Mouse (Mus musculus) neural tube, embryonic 15.5 days (tissue): ENCODE results near the gene 4930539E08Rik. TPM values are rescaled to one million over a fixed set of nuclear protein-coding genes. Genes with fewer than 3 reads are reported as not detected.

Source experiments
- ATAC-seq: fragments of 200-750 bp; cut with Nextera tagmentation; 2 replicates; pipeline ENCODE4 v1.8.0; 2017; ENCODE audit warnings: mild to moderate bottlenecking, moderate TSS enrichment, moderate library complexity; ENCODE audit not compliant: low FRiP score
- H3K27ac ChIP-seq: fragments of 300-500 bp; sonication (generic); replicated peaks from 2 replicates; pipeline ENCODE4 v1.5.1; 2015; ENCODE audit warnings: mild to moderate bottlenecking, inconsistent platforms
- H3K27me3 ChIP-seq: fragments of 300-500 bp; sonication (generic); replicated peaks from 2 replicates; pipeline ENCODE4 v1.6.1; 2015; ENCODE audit warnings: inconsistent platforms
- H3K36me3 ChIP-seq: fragments of 300-500 bp; sonication (generic); 2 replicates; pipeline ENCODE4 v1.6.1; 2015; ENCODE audit warnings: inconsistent platforms
- H3K4me1 ChIP-seq: fragments of 300-500 bp; sonication (generic); 2 replicates; pipeline ENCODE4 v1.6.1; 2015; ENCODE audit warnings: inconsistent platforms
- H3K4me2 ChIP-seq: fragments of 300-500 bp; sonication (generic); 2 replicates; pipeline ENCODE4 v1.6.1; 2015; ENCODE audit warnings: inconsistent platforms, mild to moderate bottlenecking, moderate library complexity
- H3K4me3 ChIP-seq: fragments of 300-500 bp; sonication (generic); replicated peaks from 2 replicates; pipeline ENCODE4 v1.5.1; 2015; ENCODE audit warnings: mild to moderate bottlenecking, inconsistent platforms
- H3K9ac ChIP-seq: fragments of 300-500 bp; sonication (generic); replicated peaks from 2 replicates; pipeline ENCODE4 v1.6.1; 2015; ENCODE audit warnings: mild to moderate bottlenecking, inconsistent platforms
- H3K9me3 ChIP-seq: fragments of 300-500 bp; sonication (generic); replicated peaks from 2 replicates; pipeline ENCODE4 v1.6.1; 2016; ENCODE audit warnings: inconsistent platforms
- WGBS: fragments of 180-500 bp; shearing (Covaris S2); methylation state at CpG from one replicate; pipeline ENCODE4 v1.1.7; 2015; ENCODE audit warnings: mixed read lengths; 5-methylcytosine and 5-hydroxymethylcytosine counted together
- polyA plus RNA-seq: library from polyadenylated mRNA; unstranded; fragments of >200 nt; fragmentation: Nextera tagmentation; extraction: Ambion mirVana; gene quantifications from 2 replicates; pipeline ENCODE4 v1.2.1, GENCODE M21; 2015

Gene 4930539E08Rik
- polyA plus RNA-seq = 1.1 and 1.6 TPM in 2 replicates

DNA sequence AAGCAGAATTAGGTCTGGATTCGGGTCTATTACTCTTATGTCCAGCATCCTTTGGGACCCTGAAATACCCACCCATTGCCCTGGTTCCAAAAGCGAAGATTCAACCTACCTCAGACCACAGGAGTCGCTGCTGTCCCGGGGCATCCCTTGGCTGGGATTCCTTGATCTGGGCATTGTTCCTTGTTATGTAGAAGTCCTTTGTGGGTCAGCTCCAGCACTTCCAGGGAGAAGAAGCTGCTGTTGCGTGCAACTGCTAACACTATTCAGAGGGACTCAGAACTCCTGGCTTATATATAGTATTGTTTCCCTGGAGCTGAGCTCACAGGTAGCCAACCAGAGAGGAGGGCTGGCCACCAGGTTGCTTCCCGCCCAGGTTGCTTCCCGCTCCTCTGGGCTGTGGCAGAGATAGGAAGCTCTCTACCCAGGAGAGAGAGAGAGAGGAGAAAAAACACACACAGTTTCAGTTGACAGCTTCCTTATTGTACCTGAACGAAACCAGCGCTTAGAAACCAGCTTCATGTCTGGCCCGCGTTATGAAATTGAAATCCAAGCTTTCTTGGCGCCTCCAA, at the start of gene 4930539E08Rik:
Gene 4930539E08Rik (minus strand): TSS at position 265 of the 569 bp plus-strand sequence.
- no peak for ATAC-seq
- Histone ChIP-seq H3K36me3 (no peaks in the 10 kb centered on the region), H3K9me3 (no peaks in the 10 kb centered on the region), H3K4me1 (no peaks in the 10 kb centered on the region), H3K4me3 (no peak within 1 kb of the TSS), H3K27me3 (0 out of 2 replicates have a peak, but pooled peaks cover 4% of the 10 kb centered on the region), H3K27ac (no peak within 1 kb of the TSS), H3K4me2 (no peak within 1 kb of the TSS), H3K9ac (no peak within 1 kb of the TSS)
- 72% methylated on average over 12 of the region's 12 CpGs for WGBS

DNA sequence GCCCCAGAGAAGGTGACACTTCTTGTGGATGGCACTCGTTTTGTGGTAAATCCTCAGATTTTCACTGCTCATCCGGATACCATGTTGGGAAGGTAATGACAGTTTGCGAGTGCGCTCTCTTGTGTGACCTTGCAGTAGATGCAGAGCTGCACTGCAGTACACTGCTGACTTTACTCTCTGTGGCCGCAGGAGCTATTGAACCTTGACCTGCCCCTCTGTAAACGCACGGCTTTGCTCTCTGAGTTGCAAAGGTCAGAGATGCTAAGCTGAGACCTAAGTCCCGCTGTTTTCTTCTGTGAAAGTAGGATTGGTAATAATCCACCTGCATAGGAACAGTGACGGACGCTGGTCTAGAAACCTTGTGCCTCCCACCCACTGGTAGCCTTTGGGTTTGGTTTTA, 46.5 kb upstream of the 4930539E08Rik start:
- Histone ChIP-seq H3K9ac (no peak overlapping the region), H3K27ac (no peak overlapping the region), H3K4me1 (no peaks in the 10 kb centered on the region; the same call in 1 of the 2 replicates), H3K27me3 (no peaks in the 10 kb centered on the region), H3K4me3 (no peak overlapping the region), H3K36me3 (peaks cover 57% of the 10 kb centered on the region), H3K4me2 (no peak overlapping the region), H3K9me3 (no peaks in the 10 kb centered on the region)
- 89% methylated on average over 10 of the region's 10 CpGs for WGBS
- ATAC-seq = no peak

DNA sequence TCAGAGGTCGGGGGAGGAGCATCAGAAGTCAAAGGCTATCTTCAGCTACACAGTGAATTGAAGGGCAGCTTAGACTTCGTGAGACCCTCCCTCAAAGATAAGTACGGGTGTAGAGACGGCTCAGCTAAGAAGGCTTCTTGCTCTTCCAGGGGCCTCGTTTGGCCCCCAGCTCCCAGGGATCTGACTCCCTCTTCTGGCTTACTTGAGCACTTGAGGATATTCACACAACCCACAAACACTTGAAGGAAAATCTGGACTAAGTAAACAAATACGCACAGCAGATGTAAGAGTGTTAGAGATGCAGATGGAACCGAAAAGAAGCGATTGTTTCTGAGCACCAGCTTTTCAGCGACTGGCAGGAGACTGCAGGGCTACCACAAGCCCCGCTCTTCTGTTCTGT, 45.5 kb upstream of the 4930539E08Rik start:
- Histone ChIP-seq H3K27me3 (no peaks in the 10 kb centered on the region), H3K4me2 (no peak overlapping the region), H3K27ac (no peak overlapping the region), H3K9ac (no peak overlapping the region), H3K36me3 (peaks cover 47% of the 10 kb centered on the region), H3K9me3 (no peaks in the 10 kb centered on the region), H3K4me3 (no peak overlapping the region), H3K4me1 (peaks cover 3% of the 10 kb centered on the region; the same call in 1 of the 2 replicates)
- WGBS = 85% methylated on average over 10 of the region's 10 CpGs
- no peak for ATAC-seq

DNA sequence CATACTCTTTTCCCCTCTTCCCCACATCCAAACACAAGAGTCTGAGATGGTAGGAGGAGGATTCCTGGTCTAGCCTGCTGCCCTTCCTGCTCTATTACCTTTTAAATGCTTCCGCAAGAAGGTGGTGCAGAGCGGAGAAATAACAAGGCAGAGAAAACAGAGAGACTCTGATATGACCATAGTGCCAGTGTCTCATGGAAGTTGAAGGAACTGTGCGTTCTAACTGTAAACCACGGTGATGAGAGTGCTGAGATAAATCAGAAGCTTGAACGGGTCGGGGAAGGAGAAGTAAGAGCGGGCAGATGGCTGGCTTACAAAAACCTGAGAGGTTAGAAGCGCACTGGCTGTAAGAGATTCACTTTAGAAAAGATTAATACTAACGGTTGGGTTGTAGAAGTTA, 39.3 kb upstream of the 4930539E08Rik start:
- H3K4me1 ChIP-seq = peaks cover 31% of the 10 kb centered on the region
- H3K36me3 ChIP-seq = peaks cover 9% of the 10 kb centered on the region; the same call in 1 of the 2 replicates
- no peaks in the 10 kb centered on the region for H3K9me3 ChIP-seq
- H3K27ac ChIP-seq = no peak overlapping the region
- H3K4me2 ChIP-seq = peak overlapping the region; percentile 67
- peak overlapping the region; percentile 84; the same call in 1 of the 2 replicates for H3K9ac ChIP-seq
- 98% methylated on average over 9 of the region's 9 CpGs for WGBS
- no peaks in the 10 kb centered on the region for H3K27me3 ChIP-seq
- H3K4me3 ChIP-seq = no peak overlapping the region
- ATAC-seq = no peak

DNA sequence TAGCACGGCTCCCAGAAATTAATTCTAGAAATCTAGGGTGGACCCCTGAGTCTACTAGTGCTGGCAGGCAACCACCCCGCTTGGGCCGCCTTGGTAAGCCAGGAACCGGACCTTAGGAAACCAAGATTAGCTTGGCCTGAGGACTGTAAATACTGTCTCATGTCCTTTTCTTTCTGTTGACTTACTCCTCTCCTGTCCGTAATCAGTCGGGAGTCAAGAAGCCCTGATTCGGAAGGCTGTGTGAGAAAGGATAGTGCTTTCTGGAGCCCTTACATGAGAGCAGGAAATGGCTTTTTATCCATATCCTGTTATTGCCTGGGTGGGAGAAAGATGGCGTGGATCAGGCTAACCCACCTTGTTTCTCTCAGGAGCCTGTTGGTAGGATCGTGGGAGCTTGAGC, 38.1 kb upstream of the 4930539E08Rik start:
- Histone ChIP-seq H3K27me3 (no peaks in the 10 kb centered on the region), H3K4me1 (peaks cover 31% of the 10 kb centered on the region), H3K4me2 (peak overlapping the region; percentile 67), H3K9me3 (no peaks in the 10 kb centered on the region), H3K4me3 (peak overlapping the region; percentile 71), H3K27ac (peak overlapping the region; percentile 97), H3K9ac (peak overlapping the region; percentile 84), H3K36me3 (peaks cover 8% of the 10 kb centered on the region; the same call in 1 of the 2 replicates)
- 17% methylated on average over 9 of the region's 9 CpGs for WGBS
- ATAC-seq = no peak

DNA sequence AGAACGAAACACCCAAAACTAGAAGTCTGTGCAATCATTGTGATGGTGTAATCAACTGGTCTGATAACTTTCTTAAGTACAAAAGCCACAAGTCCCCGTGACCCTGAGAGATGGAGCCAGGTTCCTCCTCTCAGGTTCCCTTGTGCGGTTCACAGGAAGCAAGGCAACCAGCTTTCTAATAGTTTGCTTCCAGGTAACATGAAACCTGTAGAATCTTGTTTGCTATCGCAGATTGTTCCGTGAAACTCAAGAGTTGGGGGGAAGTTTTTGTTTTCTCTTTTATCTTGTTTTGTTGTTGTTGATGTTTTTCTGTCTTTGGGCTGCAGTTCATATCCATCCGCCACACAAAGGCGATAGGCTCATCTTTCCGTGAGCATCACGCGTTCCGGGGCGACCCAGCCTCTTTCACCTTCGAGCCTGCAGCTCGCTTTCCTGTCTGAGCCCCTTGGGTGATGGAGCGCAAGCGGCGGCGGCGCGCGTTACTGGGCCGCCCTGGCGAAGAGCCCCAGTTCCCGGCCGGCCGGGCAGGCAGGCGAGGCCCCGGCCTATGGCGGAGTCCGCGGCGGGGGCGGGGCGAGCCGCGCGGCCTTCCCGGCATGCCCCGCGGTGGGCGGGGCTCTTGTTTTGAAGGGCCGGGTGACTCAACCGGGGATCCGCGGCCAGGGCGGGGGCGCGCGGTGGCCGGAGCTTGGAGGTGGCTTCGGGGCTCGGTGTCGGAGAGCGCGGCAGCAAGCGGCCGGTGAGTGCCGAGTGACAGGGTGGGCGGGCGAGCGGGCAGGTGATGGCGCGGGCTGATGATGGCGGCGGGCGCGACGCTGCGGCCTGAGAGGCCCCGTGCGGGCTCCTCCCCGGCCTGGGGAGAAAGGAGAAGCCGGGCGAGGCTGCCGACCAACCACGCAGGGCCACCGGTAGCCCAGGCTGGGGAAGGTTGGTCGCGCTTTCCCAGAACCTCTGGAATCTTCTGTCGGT, 37.0 kb upstream of the 4930539E08Rik start, which contains the start of gene Kctd20:
Gene Kctd20 (plus strand): TSS at position 120 of the 969 bp plus-strand sequence.
- Histone ChIP-seq H3K27ac (peak within 1 kb of the TSS; percentile 97), H3K4me3 (peak within 1 kb of the TSS; percentile 71), H3K36me3 (peaks cover 2% of the 10 kb centered on the region; the same call in 1 of the 2 replicates), H3K9ac (peak within 1 kb of the TSS; percentile 84), H3K4me1 (peaks cover 31% of the 10 kb centered on the region), H3K4me2 (peak within 1 kb of the TSS; percentile 67), H3K27me3 (no peaks in the 10 kb centered on the region), H3K9me3 (no peaks in the 10 kb centered on the region)
- WGBS = under 1% methylated on average over 65 of the region's 80 CpGs
- ATAC-seq = peak; percentile 92

DNA sequence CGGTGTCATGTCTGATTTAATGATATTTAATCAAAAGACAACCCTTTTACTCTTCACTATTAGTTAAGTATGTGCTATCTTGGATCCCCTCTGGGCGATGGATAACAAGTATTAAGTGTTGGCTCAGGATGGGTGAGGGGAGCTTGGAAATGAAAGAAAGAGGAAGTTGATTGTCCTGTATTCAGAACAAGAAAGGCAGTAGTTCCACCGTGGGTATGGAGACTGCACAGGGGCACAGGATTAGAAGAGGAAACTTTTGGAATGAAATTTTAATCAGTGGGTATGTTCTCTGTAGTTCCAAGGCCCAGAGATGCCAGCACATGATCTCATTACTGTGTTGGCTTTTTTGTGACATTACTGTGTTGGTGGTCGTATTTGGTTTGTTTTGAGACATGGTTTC, 35.6 kb upstream of the 4930539E08Rik start:
- no peak overlapping the region for H3K4me2 ChIP-seq
- H3K27me3 ChIP-seq = no peaks in the 10 kb centered on the region
- no peak for ATAC-seq
- H3K36me3 ChIP-seq = peaks cover 2% of the 10 kb centered on the region; the same call in 1 of the 2 replicates
- no peak overlapping the region for H3K27ac ChIP-seq
- no peak overlapping the region for H3K9ac ChIP-seq
- no peaks in the 10 kb centered on the region for H3K9me3 ChIP-seq
- H3K4me3 ChIP-seq = no peak overlapping the region
- peaks cover 28% of the 10 kb centered on the region for H3K4me1 ChIP-seq
- WGBS = 79% methylated on average over 4 of the region's 4 CpGs

DNA sequence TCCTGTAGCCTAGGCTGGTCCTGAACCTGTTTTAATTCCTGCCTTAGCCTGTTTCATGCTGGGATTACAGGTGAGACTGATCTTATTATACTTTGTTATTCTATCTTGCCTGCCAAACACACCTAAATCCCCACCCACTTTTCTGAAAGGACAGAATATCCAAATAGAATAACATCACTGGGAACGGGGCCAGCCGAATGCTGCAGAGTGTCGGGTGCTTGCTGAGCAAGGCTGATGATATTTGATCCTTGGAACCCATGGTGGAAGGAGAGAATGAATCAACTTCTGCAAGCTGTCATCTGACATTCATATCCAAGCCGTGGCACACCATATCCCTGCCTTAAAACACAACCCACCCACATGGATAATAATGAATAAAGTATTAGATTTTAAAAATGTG, 33.5 kb upstream of the 4930539E08Rik start:
- Histone ChIP-seq H3K4me2 (no peak overlapping the region), H3K9me3 (no peaks in the 10 kb centered on the region), H3K27me3 (no peaks in the 10 kb centered on the region), H3K4me3 (no peak overlapping the region), H3K36me3 (no peaks in the 10 kb centered on the region), H3K9ac (no peak overlapping the region), H3K4me1 (peaks cover 15% of the 10 kb centered on the region), H3K27ac (no peak overlapping the region)
- 87% methylated on average over 4 of the region's 4 CpGs for WGBS
- ATAC-seq = no peak

DNA sequence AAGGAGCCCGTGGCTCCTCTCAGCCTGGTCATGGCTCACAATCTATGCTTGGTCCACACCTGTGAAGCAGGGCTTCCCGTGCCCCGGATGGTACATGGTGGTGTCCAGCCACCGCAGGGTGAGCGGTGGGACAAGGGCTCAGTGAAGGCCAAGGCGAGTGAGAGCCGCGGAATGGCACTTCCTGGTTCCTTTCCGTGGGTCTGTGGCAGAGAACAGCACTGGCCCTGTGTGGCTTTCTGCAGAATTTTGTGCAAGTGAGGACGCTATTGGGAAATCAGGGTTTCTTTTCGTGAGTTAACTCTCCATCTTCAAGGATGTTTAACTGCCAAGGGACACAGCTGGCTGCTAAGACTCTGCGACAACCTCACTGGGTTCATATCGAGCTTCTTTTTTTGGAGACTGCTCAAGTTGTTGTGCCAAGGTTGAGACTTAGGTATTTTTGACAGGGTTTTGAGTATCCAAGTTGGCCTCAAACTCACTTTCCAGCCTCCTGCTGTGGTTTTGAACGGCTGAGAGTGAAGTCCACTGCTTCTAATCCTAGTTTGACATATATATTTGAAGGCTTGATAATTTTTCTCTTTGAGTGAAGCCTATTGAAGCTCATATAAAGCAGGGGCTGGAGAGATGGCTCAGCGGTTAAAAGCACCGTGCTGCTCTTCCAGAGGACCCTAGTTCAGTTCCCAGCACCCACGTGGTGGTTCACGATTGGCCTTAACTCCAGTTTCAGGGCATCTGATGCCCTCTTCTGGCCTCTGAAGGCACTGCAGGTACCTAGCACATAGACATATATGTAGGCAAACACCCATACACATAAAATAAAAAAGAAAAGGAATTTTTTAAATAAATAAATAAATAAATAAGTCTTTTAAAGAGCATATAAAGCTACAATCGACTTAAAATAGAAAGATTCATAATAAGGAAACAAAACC, 32.2 kb upstream of the 4930539E08Rik start:
- H3K4me3 ChIP-seq = no peak overlapping the region
- H3K4me2 ChIP-seq = no peak overlapping the region
- no peak for ATAC-seq
- H3K4me1 ChIP-seq = peaks cover 9% of the 10 kb centered on the region
- WGBS = 94% methylated on average over 19 of the region's 19 CpGs
- H3K36me3 ChIP-seq = no peaks in the 10 kb centered on the region
- no peak overlapping the region for H3K9ac ChIP-seq
- H3K9me3 ChIP-seq = no peaks in the 10 kb centered on the region
- no peaks in the 10 kb centered on the region for H3K27me3 ChIP-seq
- no peak overlapping the region for H3K27ac ChIP-seq

DNA sequence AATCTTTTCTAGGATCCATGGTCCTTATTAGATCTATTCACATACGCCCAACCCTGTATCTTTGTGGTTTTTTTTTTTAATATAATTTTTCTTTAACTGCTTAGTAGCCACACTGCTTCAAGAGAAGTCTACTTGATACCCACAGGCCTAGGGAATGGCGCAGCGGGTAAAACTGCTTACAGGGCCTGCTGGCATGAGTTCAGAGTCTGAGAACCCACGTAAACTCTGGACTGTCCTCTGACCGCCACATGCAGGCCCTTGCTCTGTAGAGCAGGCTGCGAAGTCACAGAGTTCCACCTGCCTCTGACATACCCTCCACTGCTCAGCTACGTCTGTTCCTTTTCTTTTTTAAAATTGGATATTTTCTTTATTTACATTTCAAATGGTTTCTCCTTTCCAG, 29.4 kb upstream of the 4930539E08Rik start:
- Histone ChIP-seq H3K27me3 (no peaks in the 10 kb centered on the region), H3K4me3 (no peak overlapping the region), H3K4me1 (no peaks in the 10 kb centered on the region), H3K4me2 (no peak overlapping the region), H3K9me3 (no peaks in the 10 kb centered on the region), H3K36me3 (no peaks in the 10 kb centered on the region), H3K27ac (no peak overlapping the region), H3K9ac (no peak overlapping the region)
- 94% methylated on average over 7 of the region's 7 CpGs for WGBS
- ATAC-seq = no peak

DNA sequence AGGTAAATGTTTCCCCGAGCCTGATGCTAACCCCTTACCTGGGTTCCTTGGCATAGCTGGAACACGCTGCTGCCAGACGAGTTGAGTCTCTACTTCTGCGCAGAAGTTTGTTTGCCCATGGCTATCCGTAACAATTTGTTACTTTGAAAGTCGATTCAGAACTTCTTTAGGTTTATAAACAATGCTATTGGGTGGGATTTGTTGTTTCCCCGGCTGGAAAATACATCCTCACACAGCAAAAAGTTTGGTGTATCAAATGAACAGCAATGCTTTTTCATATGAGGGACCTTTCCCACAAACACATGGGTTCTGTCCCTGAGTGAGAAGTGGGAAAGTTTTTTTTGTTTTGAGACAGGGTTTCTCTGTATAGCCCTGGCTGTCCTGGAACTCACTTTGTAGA, 28.6 kb upstream of the 4930539E08Rik start, which contains the start of gene Pxt1:
Gene Pxt1 (minus strand): TSS at position 101 of the 400 bp plus-strand sequence.
- no peak for ATAC-seq
- no peak within 1 kb of the TSS for H3K27ac ChIP-seq
- 92% methylated on average over 7 of the region's 7 CpGs for WGBS
- no peak within 1 kb of the TSS for H3K9ac ChIP-seq
- no peak within 1 kb of the TSS for H3K4me2 ChIP-seq
- H3K4me3 ChIP-seq = no peak within 1 kb of the TSS
- no peaks in the 10 kb centered on the region for H3K27me3 ChIP-seq
- H3K4me1 ChIP-seq = no peaks in the 10 kb centered on the region
- H3K9me3 ChIP-seq = no peaks in the 10 kb centered on the region
- no peaks in the 10 kb centered on the region for H3K36me3 ChIP-seq
